ENCODE assay signal across 8 mouse cellular contexts in genomic region chr1:73862323-73863073, GRCm38 (mm10).
DNase-seq lines count a peak whose midpoint lies in the region; ATAC-seq lines count a peak whose summit lies in the region.

No protein-coding gene starts in this region.

- H3K36me3 ChIP-seq in intestine, embryonic 14.5 days (ENCODE audit: control insufficient read depth, insufficient read depth, low read length), result no peaks in the 10 kb centered on the region
- H3K36me3 ChIP-seq in limb, embryonic 15.5 days, result no peaks in the 10 kb centered on the region
- no peaks in the 10 kb centered on the region for H3K36me3 ChIP-seq in midbrain, embryonic 16.5 days (ENCODE audit: control insufficient read depth, insufficient read depth, low read length)

- peaks cover 6% of the 10 kb centered on the region for H3K4me1 ChIP-seq in intestine, embryonic 14.5 days (replicated peaks; ENCODE audit: control insufficient read depth, insufficient read depth, low read length)
- peaks cover 12% of the 10 kb centered on the region for H3K4me1 ChIP-seq in limb, embryonic 15.5 days
- 0 out of 2 replicates have a peak, but pooled peaks cover 2% of the 10 kb centered on the region for H3K4me1 ChIP-seq in midbrain, embryonic 16.5 days (ENCODE audit: control insufficient read depth, insufficient read depth, low read length)

- H3K9me3 ChIP-seq in intestine, embryonic 14.5 days (ENCODE audit: control insufficient read depth, low read length), result no peaks in the 10 kb centered on the region
- H3K9me3 ChIP-seq in limb, embryonic 15.5 days, result no peaks in the 10 kb centered on the region
- H3K9me3 ChIP-seq in midbrain, embryonic 16.5 days (replicated peaks; ENCODE audit: control insufficient read depth, low read length, poor library complexity, severe bottlenecking), result no peaks in the 10 kb centered on the region

- peak overlapping the region; percentile 39 for H3K9ac ChIP-seq in intestine, embryonic 14.5 days (ENCODE audit: low read length)
- no peak overlapping the region for H3K9ac ChIP-seq in limb, embryonic 15.5 days
- H3K9ac ChIP-seq in midbrain, embryonic 16.5 days (ENCODE audit: low read depth, low read length), result no peak overlapping the region; the same call in 1 of the 2 replicates

- H3K27me3 ChIP-seq in intestine, embryonic 14.5 days (replicated peaks; ENCODE audit: control insufficient read depth, insufficient read depth, low read length), result no peaks in the 10 kb centered on the region
- no peaks in the 10 kb centered on the region for H3K27me3 ChIP-seq in limb, embryonic 15.5 days
- no peaks in the 10 kb centered on the region for H3K27me3 ChIP-seq in midbrain, embryonic 16.5 days (ENCODE audit: control insufficient read depth, insufficient read depth, low read depth, low read length)

- H3K4me3 ChIP-seq in intestine, embryonic 14.5 days (ENCODE audit: low read depth, low read length), result no peak overlapping the region
- H3K4me3 ChIP-seq in limb, embryonic 15.5 days, result peak overlapping the region; percentile 20; the same call in 1 of the 2 replicates
- no peak overlapping the region for H3K4me3 ChIP-seq in midbrain, embryonic 16.5 days (ENCODE audit: low read depth, low read length)

- 9% methylated on average over 15 of the region's 15 CpGs for WGBS in intestine, embryonic 14.5 days
- 8% methylated on average over 15 of the region's 15 CpGs for WGBS in limb, embryonic 15.5 days
- 12% methylated on average over 15 of the region's 15 CpGs for WGBS in midbrain, embryonic 16.5 days

- DNase-seq in layer of hippocampus, adult 11-12 months (ENCODE audit: low spot score), result peak; percentile 25
- no peak for DNase-seq in layer of hippocampus, adult 9-10 months (ENCODE audit: low spot score)
- peak; percentile 50 for DNase-seq in gastrocnemius, postnatal 25 days
- peak; percentile 93 for DNase-seq in intestine, embryonic 14.5 days (ENCODE audit: low spot score)
- peak; percentile 4 to 39 for DNase-seq in thymus, postnatal 10 days (ENCODE audit: low spot score in 2 of 2)

- ATAC-seq in common myeloid progenitor, adult 5-6 weeks (replicated peaks; ENCODE audit: low read depth, poor library complexity, severe bottlenecking), result peak; percentile 98
- ATAC-seq in intestine, embryonic 14.5 days (replicated peaks; ENCODE audit: low FRiP score, low TSS enrichment, low read depth), result peak; percentile 99
- ATAC-seq in limb, embryonic 15.5 days (ENCODE audit: insufficient number of reproducible peaks, low FRiP score, low TSS enrichment, low read depth), result peak; percentile 93
- peak; percentile 87 for ATAC-seq in midbrain, embryonic 16.5 days

- peak overlapping the region; percentile 12; the same call in 1 of the 2 replicates for H3K27ac ChIP-seq in intestine, embryonic 14.5 days (ENCODE audit: low read depth)
- peak overlapping the region; percentile 43; the same call in 1 of the 2 replicates for H3K27ac ChIP-seq in limb, embryonic 15.5 days
- no peak overlapping the region for H3K27ac ChIP-seq in midbrain, embryonic 16.5 days (ENCODE audit: low read length)

- H3K4me2 ChIP-seq in intestine, embryonic 14.5 days (ENCODE audit: low read length), result peak overlapping the region; percentile 40
- H3K4me2 ChIP-seq in limb, embryonic 15.5 days, result peak overlapping the region; percentile 30
- H3K4me2 ChIP-seq in midbrain, embryonic 16.5 days (ENCODE audit: low read length), result no peak overlapping the region
